Mouse (Mus musculus) cerebellum, adult (tissue): Measurements from ENCODE around the gene Stpg3.

Source experiments
- ATAC-seq: cut with Nextera tagmentation; 2 replicates; pipeline ENCODE4 v1.9.2; 2017; ENCODE audit warnings: mild to moderate bottlenecking, moderate library complexity, mixed read lengths; ENCODE audit not compliant: insufficient number of reproducible peaks, low FRiP score, low TSS enrichment

Gene Stpg3

DNA sequence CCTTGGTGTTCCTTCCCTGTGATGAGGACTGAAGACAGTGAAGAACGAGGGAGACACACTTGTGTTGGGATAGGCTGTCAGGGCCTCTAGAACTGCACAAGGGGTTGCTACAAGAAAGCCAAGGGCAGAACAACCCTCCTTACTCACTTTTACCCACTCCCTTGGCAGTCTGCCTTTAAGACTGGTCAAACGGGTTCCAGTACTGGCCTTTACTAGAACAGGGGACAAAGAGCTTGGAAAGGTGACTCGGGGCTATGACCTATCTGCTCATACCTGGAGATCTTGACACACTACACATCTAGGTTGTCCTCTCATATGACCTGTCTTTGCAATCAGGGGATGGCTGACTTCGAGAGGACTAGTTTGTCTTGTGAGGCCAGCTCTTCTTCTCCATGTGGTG is 23.1 kb upstream of the Stpg3 start:
- no peak for ATAC-seq

DNA sequence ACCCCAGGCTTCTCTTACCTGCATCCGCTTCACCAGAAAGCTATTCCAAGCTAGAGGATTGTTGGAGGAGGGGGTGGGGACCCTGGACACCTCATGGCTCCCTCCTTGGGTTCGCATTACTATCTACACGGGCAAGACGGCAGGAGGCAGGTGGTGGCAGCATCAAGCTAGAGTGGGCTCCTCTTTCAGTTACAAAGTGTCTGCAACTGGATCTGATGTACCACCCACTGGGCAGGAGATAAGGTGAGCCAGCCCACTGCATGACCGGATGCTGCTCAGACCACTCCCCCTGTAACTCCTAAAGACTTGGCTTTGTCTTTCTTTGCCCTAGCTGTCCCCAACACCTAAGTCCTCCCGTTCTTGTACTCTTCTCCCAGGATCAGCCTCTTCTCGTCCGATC is 22.2 kb upstream of the Stpg3 start, which contains the start of gene Rnf224:
Gene Rnf224 (minus strand): TSS at position 174 of the 400 bp plus-strand sequence.
- no peak for ATAC-seq

DNA sequence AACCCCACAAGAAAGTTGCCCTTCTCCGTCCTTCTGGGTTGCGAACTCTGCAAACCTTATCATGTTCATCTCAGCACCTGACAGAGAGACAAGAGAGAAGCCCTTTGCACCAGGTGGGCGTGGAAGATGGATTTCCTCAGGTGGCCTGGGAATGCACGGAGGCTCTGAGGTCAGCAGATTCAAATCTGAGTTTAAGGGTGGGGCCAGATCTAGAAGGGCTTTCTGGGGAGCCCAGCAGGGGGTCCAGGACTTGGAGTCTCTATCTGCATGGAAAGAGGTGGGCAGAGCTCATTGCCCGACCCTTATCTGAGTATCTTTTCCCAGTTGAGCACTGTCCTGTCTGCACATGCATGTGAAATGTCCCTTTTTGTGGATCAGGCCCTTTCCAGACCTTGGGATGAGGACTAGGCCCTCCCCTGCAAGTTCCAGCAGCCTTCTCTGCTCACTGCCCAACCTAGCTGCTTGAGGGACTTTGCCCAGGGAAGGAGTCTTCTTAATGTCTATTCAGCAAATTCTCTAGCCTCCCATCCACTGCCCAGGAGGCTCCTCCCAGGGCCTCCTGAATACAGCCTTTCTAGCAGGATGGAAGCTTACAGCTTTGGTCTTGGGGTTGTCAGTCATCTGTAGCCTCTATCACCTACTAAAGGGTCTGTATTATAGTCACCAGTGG is 20.2 kb upstream of the Stpg3 start:
- ATAC-seq: no peak

DNA sequence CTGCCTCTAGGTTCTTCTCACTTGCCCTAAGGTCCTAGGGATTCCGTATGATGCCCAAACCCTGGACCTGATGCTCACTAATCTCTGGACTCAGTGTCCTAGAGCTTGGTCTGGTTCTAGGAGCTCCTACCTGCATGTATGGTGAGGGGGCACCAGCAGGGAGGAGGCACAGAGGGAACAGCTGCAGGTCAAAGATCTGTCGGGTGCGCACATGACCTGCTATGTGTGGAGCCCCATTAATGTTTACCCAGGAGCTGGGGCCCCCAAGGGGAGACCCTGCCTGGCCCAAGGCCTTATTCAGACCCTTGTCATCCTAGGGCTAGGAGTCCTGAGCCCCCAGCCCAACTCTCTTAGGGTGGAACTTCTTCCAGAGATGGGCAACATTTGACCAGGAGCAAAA is 19.6 kb upstream of the Stpg3 start, which contains the start of gene Slc34a3:
Gene Slc34a3 (minus strand): TSS at position 315 of the 400 bp plus-strand sequence.
- ATAC-seq: no peak

DNA sequence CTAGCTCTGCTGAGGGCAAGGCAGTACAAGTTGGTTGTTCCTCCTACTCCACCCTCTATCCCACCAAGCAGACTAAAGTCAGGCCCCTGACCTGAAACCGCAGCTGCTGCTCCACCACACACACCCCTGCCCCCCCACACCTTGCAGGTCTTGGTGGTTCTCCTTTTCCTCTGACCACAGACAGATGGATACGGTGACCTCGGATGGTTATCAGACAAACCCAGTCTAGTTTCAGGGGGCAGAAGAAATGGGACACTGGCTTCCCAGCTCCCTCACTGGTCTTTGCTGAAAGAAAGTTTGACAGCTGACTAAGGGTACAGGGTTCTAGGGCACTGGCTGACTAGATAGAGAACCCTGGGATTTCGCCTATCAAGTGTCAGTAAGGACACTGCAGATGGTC is 19.0 kb upstream of the Stpg3 start:
- no peak for ATAC-seq

DNA sequence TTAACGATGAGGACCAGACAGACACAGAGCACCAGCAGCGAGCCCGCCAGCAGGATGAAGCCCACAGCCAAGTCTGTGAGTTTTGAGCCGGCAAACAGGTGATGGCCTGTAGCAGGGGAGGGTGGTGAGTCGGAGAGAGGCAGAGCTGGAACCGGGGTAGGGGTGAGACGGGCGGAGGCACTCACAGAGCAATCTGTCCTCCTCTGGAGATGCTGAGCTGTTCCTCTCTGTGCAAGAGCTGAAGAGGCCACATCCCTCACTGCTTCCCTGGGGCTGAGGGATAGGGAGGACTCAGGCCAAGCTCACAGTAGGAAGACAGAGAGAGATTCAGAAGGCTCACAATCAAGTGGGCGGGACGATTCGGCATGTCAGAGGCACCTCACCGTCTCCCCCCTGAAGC is 16.6 kb upstream of the Stpg3 start:
- no peak for ATAC-seq

DNA sequence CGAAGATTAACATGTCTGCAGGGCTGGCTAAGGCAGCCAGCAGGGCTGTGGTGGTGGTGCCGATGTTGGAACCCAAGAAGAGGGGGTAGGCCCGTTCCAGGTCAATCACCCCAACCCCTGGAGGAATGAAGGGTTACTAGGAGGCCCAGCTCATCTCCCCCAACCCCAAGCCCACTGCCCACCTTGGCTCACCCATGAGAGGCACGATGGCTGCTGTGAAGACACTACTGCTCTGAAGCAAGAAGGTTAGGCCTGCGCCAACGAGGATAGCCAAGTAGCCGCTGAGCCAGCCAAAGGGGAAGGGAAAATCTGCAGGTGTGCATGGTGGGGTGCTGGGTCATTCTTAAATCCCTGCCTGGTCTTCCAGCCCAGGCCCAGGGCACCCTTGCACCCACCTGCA is 16.1 kb upstream of the Stpg3 start:
- ATAC-seq: no peak

DNA sequence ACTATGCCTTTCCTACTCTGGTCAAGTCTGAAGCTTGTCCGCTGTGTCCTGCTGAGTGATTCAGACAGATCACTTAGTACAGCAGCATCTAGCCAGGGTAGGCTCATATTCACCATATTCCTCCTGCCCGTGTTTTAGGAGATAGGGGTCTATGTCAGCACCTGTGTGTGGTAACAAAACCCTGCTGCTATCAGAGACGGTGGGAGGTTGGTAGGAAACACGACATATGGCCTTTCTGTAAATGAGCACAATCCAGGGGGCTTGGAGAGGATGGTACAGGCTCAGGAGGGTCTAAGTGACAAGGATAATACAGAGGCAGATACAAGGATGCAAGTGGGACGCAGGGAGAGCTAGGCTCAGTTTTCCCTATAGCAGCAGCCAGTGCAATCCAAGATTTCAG is 15.1 kb upstream of the Stpg3 start:
- ATAC-seq: no peak

DNA sequence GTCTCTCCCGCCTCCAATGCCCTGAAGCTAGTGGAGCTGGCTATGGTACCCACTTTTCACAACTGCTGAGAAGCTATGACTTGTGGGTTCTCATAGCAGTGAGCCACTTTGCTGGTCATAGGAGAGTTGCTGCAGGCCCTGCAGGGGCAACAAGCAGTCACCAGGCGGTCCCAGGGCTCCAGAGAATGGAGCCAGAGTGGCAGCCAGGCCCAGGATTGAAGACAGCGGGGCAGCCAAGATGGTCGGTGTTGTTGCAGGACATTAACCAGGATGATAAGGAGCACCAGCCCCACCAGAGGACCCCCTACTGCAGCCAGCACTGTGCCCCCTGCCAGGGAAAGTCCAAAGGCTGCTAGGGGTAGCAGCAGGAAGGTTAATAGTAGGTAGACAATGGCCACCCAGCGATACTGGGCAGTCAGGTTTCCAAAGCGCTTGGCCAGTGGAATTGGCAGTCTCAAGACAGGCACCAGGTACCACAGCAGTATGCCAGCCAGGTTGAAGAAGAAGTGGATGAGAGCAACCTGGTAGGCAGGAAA is 14.6 kb upstream of the Stpg3 start:
- ATAC-seq: no peak

DNA sequence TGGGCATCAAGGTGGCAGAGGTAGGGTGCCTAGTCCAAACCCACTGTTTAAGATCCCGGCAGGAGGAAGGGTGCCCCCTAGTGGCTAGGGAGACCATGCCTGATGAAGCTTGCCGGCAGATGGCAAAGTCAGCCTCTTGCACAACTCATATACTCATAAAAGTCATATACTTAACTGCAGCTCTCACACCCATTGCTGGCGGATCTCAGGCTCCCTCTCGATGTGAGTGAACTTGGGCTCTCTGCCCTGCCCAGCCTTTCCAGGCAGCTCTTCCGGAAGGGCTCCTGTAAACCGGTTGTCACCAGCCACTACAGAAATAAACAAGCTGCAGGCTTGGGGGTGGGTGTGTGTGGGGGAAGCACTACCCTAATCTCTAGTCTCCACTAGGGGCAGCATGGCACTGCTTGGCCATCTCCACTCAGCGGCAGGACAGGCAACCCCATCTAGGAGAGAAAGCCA is 14.0 kb upstream of the Stpg3 start:
- peak; percentile 51 for ATAC-seq

DNA sequence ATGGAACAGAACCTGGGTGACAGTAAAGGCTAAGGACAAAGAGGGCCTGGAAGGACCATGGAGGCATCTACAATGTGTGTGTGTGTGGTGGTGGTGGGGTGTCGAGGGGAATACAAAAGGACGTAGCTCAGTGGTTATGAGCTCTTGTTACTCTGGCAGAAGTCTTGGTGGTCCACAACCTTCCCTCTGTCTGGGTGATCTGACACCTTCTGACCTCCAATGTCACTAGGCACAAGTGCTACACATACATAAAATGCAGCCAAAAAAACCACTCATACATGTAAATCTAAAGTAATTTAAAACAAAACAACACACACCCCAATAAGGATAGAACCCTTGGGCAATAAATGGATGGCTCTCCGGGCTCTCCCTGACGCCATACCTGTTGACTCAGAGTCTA is 13.0 kb upstream of the Stpg3 start:
- no peak for ATAC-seq

DNA sequence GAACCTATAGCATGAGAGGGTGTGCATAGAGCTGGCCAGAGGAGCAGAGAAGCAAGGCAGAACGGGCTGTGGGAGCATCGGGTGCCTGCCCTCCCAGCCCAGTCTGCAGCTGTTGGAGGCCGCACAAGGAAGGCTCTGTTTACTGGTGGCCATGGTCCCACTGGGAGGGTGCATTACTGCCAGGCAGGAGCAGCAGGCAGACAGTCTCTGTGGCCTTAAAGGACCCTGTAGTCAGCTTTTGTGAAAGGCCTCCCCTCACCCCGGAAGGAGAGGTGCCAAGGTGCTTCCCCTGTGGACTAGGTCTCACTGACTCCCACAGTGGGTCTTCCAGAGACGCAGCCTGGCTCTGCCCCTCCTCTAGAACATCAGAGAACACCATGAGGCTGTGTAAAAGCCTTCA is 12.4 kb upstream of the Stpg3 start:
- ATAC-seq: no peak

DNA sequence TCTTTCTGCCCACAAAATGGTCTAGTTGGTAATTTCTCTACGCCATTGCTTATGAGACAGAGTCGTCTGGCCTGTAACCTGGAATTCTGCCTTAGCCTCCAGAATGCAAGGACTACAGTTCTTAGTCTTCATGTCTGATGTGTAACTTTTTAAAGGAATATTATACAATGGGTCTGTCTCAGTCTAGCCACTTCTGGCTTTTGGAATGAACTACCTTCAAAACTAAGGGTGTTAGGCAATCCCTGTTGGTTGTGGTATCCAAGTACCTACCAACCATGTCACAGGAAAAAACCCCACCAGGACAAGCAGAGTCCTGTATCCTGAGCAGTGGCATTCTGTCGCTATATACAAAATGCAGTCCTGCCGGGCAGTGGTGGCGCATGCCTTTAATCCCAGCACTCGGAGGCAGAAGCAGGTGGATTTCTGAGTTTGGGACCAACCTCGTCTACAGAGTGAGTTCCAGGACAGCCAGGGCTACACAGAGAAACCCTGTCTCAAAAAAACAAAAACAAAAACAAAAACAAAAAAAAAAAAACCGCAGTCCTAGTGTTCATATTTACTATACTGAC is 11.5 kb upstream of the Stpg3 start:
- ATAC-seq: no peak

DNA sequence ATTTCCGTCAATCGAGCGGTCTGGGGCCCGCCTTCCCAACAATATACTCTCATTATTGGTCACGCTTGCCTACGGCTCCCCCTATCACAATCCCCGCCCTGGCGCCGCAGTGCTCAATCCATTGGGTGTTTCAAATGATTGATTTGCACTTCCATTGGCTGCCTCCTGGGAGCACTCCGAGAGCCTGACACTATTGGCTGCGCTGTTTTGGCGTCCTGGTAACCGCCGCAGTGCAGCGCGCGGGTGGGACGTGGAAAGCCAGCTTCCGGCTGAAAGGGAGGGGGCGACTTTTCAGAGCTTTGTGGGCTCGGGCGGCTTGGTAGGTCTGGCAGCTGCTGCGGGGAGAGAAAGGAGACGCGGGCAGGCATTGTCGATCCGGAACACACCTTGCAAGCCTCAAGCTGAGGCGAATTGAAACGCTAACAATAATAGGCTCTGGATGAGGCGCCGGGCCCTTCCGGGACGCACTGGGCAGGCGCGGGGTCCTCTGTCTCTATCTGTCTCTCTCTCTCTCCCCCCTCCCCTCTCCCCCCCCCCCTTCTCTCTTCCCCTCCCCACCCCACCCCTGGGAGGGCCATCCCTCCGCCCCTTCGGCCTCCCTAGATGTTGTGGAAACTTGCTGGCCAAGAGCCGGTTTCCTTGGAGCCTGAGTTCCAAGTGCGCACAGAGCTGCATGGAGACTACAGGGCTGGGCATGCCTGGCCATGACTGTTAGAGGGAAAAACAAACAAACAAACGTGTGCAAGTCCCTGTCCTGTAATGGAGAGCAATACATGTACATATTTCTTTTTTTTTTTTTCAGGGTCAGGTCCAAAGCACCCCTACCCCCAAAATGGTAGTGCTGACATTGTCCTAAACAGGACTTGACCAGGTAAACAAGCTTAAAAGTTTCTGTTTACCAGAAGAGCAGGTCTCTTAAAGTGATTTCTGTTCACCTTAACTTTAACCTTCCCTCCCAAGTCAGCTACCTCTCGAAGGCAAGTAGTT is 10.6 kb upstream of the Stpg3 start:
- peak; percentile 88 for ATAC-seq

DNA sequence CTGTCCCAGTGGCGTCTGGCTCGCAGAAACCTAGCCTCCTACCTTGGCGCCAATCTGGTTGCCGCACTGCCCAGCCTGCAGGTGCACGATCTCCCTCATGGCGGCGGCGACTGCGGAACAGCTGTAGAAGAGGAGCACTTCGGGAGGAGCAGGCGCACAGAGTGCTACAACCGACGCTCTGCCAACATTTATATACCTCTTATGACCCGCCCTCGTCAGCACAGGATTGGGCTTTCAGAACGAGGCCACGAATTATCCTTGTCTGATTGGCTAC is 10.0 kb upstream of the Stpg3 start, which contains the start of gene Tubb4b:
Gene Tubb4b (minus strand): TSS at position 211 of the 274 bp plus-strand sequence.
- ATAC-seq: no peak

DNA sequence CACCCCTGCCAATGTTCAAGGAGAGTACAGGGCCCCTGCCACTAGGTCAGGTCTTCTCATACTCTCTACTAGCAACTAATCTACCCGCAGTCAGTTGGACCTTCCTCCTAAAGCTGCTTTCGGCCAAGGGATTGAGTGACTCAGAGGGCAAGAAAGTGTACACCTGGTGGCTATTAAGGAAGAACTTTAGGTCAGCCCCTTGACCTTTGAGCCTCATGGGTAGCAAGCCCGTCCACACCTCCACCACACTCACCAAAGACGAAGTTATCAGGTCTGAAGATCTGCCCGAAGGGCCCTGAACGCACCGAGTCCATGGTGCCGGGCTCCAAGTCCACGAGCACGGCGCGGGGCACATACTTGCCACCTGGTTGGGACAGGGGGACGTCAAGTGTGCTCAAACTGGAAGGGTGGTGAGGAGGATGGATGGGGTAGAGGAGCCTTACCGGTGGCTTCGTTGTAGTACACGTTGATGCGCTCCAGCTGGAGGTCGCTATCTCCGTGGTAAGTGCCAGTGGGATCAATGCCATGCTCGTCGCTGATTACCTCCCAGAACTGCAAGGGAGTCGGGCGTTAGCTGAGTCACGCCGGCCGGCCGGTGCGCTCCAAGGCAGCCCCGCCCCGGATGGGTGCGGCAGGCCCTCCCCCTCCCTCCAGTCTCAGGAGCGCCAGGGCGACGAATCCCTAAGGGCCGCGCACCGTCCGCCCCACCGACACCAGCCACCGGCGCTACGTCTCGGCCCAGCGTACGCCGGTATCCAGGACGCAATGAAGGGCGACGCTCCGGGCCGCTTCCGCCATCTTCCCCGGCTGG is 9.4 kb upstream of the Stpg3 start:
- peak; percentile 23; the same call in 1 of the 2 replicates for ATAC-seq

DNA sequence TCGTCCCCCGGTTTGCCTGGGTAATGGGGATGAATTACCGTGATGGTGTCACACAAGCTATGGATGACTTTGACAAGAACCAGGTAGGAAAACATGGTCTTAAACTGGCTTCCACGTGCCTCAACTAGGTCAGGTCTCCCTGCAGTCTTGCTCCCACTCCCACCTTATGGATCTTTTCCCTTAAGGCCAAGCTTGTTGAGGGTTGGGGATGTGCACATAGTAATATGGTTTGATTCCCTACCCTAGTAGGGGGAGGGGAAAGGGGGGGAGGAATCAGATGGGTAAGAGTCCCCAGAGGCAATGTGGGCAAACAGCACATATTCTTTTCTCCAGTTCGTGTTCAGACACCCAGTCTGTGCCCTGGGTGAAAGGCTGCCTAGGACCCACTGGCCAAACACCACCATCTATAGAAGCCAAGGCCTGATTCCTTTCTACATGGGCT is 6.9 kb upstream of the Stpg3 start:
- ATAC-seq: no peak

DNA sequence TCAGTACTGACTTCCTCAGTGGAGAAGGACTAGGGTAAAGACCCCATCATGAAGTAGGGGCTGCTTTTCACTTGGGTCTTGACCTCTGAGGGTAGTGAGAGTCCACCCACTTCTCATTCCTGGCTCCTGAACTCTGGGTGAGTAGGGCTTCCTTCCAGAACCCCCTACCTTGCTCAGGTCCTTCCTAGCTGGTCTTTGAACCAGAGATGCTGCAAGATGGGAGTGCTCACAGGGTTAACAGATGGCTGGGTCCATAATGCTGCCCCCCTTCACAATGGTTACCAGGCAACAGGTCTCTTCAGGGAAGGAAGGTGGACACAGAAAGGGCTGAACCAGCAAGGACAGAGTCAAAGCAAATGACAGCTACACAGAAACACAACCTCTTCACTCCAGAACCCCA is 4.0 kb upstream of the Stpg3 start, which contains the start of gene Fam166a:
Gene Fam166a (plus strand): TSS at position 301 of the 400 bp plus-strand sequence.
- ATAC-seq: no peak

DNA sequence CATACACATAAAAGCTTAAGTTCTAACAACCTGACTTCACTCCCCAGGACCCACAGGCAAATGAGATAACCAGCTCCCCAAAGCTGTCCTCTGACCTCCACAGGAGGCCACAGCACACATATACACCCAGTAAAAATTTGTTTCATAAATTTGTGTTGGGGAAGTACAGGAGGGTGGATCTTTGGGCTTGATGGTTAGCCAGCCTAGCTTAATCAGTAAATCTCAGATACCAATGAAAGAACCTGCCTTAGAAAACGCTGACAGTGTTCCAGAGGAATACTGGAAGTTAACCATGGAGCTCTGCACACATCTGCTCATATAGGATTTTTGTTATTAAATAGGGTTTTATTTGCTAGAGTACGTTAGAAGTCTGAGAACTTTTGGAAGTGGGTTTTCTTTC is 3.2 kb upstream of the Stpg3 start:
- no peak for ATAC-seq

DNA sequence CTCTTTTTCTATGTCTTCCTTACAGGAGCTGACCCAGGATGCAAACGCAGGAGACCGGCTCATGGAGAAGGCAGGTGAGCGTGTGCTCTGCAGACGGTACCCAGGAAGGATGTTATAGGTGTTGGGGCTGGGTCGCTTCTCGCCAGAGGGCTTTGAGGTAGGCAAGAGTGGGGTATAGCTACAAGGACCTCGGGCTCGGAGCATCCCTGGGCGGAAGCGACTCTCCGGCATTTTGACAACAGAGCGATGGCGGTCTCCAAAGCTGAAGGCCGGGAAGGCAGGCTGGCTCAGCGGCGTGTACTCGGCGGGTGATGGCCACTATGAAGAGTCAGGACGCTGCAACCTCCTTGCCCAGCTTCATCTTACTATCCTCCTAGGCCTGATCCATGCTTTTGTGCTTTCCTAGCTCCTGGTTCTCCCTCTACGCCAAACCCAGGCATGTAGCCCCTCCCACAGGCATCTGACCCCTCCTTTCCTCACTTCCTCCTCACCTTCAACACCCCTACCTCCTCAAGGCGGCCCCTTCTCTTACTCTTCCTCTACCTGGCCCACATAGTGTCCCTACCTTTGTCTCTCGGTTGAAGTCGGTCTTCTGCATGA is 1.1 kb downstream of the Stpg3 start:
- ATAC-seq: no peak
